Mouse (Mus musculus): ENCODE data around the gene Itsn1. TPM values are rescaled to one million over a fixed set of nuclear protein-coding genes. Genes with fewer than 3 reads are reported as not detected.

Itsn1 gene
- polyA plus RNA-seq, 1 experiment = 24.3 TPM

DNA sequence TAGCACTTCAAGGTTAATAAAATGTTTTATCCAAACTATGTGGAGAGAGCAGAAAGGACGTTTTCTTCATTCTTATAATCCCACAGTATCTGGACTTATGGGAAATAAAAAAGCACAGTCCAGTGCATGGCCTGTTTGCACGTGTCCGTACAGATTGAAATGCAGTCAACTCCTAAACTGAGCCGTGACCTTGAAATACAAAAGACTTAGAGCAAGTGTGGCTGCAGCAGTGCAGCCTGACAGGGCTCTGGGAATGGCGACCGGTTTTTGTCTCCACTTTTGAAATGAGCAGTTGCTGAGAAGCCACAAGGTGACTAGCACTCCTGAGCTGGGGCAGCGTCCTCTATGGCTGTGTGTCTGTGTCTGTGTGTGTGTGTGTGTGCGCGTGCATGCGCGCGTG, 124.1 kb downstream of the Itsn1 start:
- peaks cover 3% of the 10 kb centered on the region for H3K36me3 ChIP-seq (ENCODE audit: control insufficient read depth, insufficient read depth)
- H3K4me3 ChIP-seq (ENCODE audit: insufficient read depth, poor library complexity, severe bottlenecking) = no peak overlapping the region
- H3K79me3 ChIP-seq (ENCODE audit: low read depth) = no peaks in the 10 kb centered on the region
- no peak overlapping the region for H3ac ChIP-seq (ENCODE audit: control insufficient read depth, insufficient read length, low read depth)
- no peaks in the 10 kb centered on the region for H3K79me2 ChIP-seq (ENCODE audit: control insufficient read depth, insufficient read depth)
- H3K27me3 ChIP-seq (ENCODE audit: control insufficient read depth, insufficient read depth, insufficient read length) = no peaks in the 10 kb centered on the region
- TF ChIP-seq MYOD1 (IDR thresholded peaks at IDR 0.05; ENCODE audit: control insufficient read depth, insufficient read length, low read depth) = no peak
- TF ChIP-seq CTCF (IDR thresholded peaks at IDR 0.05; ENCODE audit: control insufficient read depth, insufficient read depth, insufficient read length) = no peak
- no peak for TF ChIP-seq USF1 (IDR thresholded peaks at IDR 0.05; ENCODE audit: low read depth)
- no peak for TF ChIP-seq FOSL1 (IDR thresholded peaks at IDR 0.05; ENCODE audit: insufficient read depth, low read length, poor library complexity, severe bottlenecking)
- TF ChIP-seq MYOG (IDR thresholded peaks at IDR 0.05; ENCODE audit: control insufficient read depth, extremely low read depth, insufficient read length) = no peak
- TF ChIP-seq CEBPB (IDR thresholded peaks at IDR 0.05; ENCODE audit: low read depth) = no peak
- no peak for TF ChIP-seq MAX (IDR thresholded peaks at IDR 0.05)

GRCm38 (mm10) chr16:91858695-91859094, 129.6 kb downstream of the Itsn1 start:
- Histone ChIP-seq H3ac (ENCODE audit: control insufficient read depth, insufficient read length, low read depth) (no peak overlapping the region), H3K36me3 (ENCODE audit: control insufficient read depth, insufficient read depth) (peaks cover 3% of the 10 kb centered on the region), H3K4me3 (ENCODE audit: insufficient read depth, poor library complexity, severe bottlenecking) (no peak overlapping the region), H3K79me2 (ENCODE audit: control insufficient read depth, insufficient read depth) (no peaks in the 10 kb centered on the region), H3K79me3 (ENCODE audit: low read depth) (no peaks in the 10 kb centered on the region), H3K27me3 (ENCODE audit: control insufficient read depth, insufficient read depth, insufficient read length) (no peaks in the 10 kb centered on the region)
- TF ChIP-seq MAX (IDR thresholded peaks at IDR 0.05) (no peak), CEBPB (IDR thresholded peaks at IDR 0.05; ENCODE audit: low read depth) (no peak), USF1 (IDR thresholded peaks at IDR 0.05; ENCODE audit: low read depth) (no peak)

- Histone ChIP-seq H3K4me3 (ENCODE audit: insufficient read depth, poor library complexity, severe bottlenecking) (no peak overlapping the region), H3K36me3 (ENCODE audit: control insufficient read depth, insufficient read depth) (peaks cover 8% of the 10 kb centered on the region), H3K79me3 (ENCODE audit: low read depth) (no peaks in the 10 kb centered on the region), H3K79me2 (ENCODE audit: control insufficient read depth, insufficient read depth) (no peaks in the 10 kb centered on the region), H3ac (ENCODE audit: control insufficient read depth, insufficient read length, low read depth) (no peak overlapping the region), H3K27me3 (ENCODE audit: control insufficient read depth, insufficient read depth, insufficient read length) (no peaks in the 10 kb centered on the region)
- TF ChIP-seq USF1 (IDR thresholded peaks at IDR 0.05; ENCODE audit: low read depth) (no peak), MAX (IDR thresholded peaks at IDR 0.05) (no peak), CTCF (IDR thresholded peaks at IDR 0.05; ENCODE audit: control insufficient read depth, insufficient read depth, insufficient read length) (no peak), CEBPB (IDR thresholded peaks at IDR 0.05; ENCODE audit: low read depth) (no peak), MYOD1 (IDR thresholded peaks at IDR 0.05; ENCODE audit: control insufficient read depth, insufficient read length, low read depth) (no peak), FOSL1 (IDR thresholded peaks at IDR 0.05; ENCODE audit: insufficient read depth, low read length, poor library complexity, severe bottlenecking) (no peak), MYOG (IDR thresholded peaks at IDR 0.05; ENCODE audit: control insufficient read depth, extremely low read depth, insufficient read length) (no peak)
Observed at GRCm38 (mm10) chr16:91859203-91859602, 130.1 kb downstream of the Itsn1 start.

DNA sequence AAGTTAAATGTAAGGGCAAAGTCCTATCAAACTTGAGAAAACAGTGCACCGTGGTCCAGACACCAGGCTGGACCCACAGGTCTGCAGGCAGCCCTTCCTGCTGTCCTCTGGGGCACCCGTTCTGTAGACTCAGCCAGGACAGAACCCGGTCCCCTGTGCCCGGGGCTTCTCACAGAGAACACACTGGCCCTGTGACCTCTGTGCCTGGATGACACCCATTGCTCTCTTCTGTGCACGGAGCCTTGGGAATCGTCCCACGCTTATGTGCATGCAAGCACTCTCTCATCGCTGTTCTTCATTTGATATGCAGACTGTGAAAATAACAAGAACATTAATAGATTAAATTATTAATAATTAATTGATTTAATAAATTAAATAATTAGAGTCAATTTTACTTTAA, 130.9 kb downstream of the Itsn1 start:
- peaks cover 10% of the 10 kb centered on the region for H3K36me3 ChIP-seq (ENCODE audit: control insufficient read depth, insufficient read depth)
- no peaks in the 10 kb centered on the region for H3K79me3 ChIP-seq (ENCODE audit: low read depth)
- TF ChIP-seq USF1 (IDR thresholded peaks at IDR 0.05; ENCODE audit: low read depth) (no peak), MYOG (IDR thresholded peaks at IDR 0.05; ENCODE audit: control insufficient read depth, extremely low read depth, insufficient read length) (no peak), CEBPB (IDR thresholded peaks at IDR 0.05; ENCODE audit: low read depth) (no peak), MAX (IDR thresholded peaks at IDR 0.05) (no peak), MYOD1 (IDR thresholded peaks at IDR 0.05; ENCODE audit: control insufficient read depth, insufficient read length, low read depth) (no peak), FOSL1 (IDR thresholded peaks at IDR 0.05; ENCODE audit: insufficient read depth, low read length, poor library complexity, severe bottlenecking) (no peak), CTCF (IDR thresholded peaks at IDR 0.05; ENCODE audit: control insufficient read depth, insufficient read depth, insufficient read length) (no peak)
- H3K79me2 ChIP-seq (ENCODE audit: control insufficient read depth, insufficient read depth) = no peaks in the 10 kb centered on the region
- H3ac ChIP-seq (ENCODE audit: control insufficient read depth, insufficient read length, low read depth) = no peak overlapping the region
- H3K4me3 ChIP-seq (ENCODE audit: insufficient read depth, poor library complexity, severe bottlenecking) = no peak overlapping the region
- no peaks in the 10 kb centered on the region for H3K27me3 ChIP-seq (ENCODE audit: control insufficient read depth, insufficient read depth, insufficient read length)

GRCm38 (mm10) chr16:91860471-91861125, 131.5 kb downstream of the Itsn1 start:
- Histone ChIP-seq H3K27me3 (ENCODE audit: control insufficient read depth, insufficient read depth, insufficient read length) (no peaks in the 10 kb centered on the region), H3K79me3 (ENCODE audit: low read depth) (no peaks in the 10 kb centered on the region), H3K4me3 (ENCODE audit: insufficient read depth, poor library complexity, severe bottlenecking) (no peak overlapping the region), H3K79me2 (ENCODE audit: control insufficient read depth, insufficient read depth) (no peaks in the 10 kb centered on the region), H3ac (ENCODE audit: control insufficient read depth, insufficient read length, low read depth) (no peak overlapping the region), H3K36me3 (ENCODE audit: control insufficient read depth, insufficient read depth) (peaks cover 10% of the 10 kb centered on the region)
- TF ChIP-seq MYOG (IDR thresholded peaks at IDR 0.05; ENCODE audit: control insufficient read depth, extremely low read depth, insufficient read length) = no peak
- TF ChIP-seq USF1 (IDR thresholded peaks at IDR 0.05; ENCODE audit: low read depth) = peak; percentile 29
- no peak for TF ChIP-seq FOSL1 (IDR thresholded peaks at IDR 0.05; ENCODE audit: insufficient read depth, low read length, poor library complexity, severe bottlenecking)

DNA sequence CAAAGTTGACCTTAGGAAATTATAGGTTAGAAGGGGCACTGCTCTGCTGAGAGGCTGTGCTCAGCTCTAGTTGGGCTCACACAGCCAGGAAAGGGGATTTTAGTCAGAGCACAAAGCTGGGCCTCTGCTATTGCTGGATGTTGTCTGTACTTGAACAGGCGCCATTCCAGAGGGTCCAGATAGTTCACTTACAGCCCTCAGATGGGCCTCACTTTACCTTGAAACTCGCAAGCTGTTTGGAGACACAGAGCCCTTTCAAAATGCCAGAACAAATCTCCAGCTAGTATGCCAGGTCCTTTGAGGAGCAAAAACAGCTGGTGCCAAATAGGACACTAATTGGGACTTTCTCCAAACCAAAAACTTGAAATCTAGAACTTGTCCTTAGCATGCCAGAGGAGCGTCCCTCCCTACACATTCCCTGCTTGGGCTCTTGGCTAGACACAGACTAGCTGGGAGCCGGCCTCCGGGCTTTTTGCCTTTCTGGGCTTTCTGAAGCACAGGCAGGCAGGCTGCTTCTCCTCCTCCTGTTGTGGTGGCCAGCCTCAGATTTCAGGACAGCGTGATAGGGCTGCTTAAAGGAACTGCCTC, 132.8 kb downstream of the Itsn1 start:
- H3K36me3 ChIP-seq (ENCODE audit: control insufficient read depth, insufficient read depth) = peaks cover 10% of the 10 kb centered on the region
- H3K79me2 ChIP-seq (ENCODE audit: control insufficient read depth, insufficient read depth) = no peaks in the 10 kb centered on the region
- H3K79me3 ChIP-seq (ENCODE audit: low read depth) = no peaks in the 10 kb centered on the region
- TF ChIP-seq FOSL1 (IDR thresholded peaks at IDR 0.05; ENCODE audit: insufficient read depth, low read length, poor library complexity, severe bottlenecking) = no peak
- TF ChIP-seq USF1 (IDR thresholded peaks at IDR 0.05; ENCODE audit: low read depth) = no peak
- no peak for TF ChIP-seq CTCF (IDR thresholded peaks at IDR 0.05; ENCODE audit: control insufficient read depth, insufficient read depth, insufficient read length)
- TF ChIP-seq MYOD1 (IDR thresholded peaks at IDR 0.05; ENCODE audit: control insufficient read depth, insufficient read length, low read depth) = peak; percentile 43
- TF ChIP-seq CEBPB (IDR thresholded peaks at IDR 0.05; ENCODE audit: low read depth) = no peak
- no peaks in the 10 kb centered on the region for H3K27me3 ChIP-seq (ENCODE audit: control insufficient read depth, insufficient read depth, insufficient read length)
- no peak overlapping the region for H3K4me3 ChIP-seq (ENCODE audit: insufficient read depth, poor library complexity, severe bottlenecking)
- H3ac ChIP-seq (ENCODE audit: control insufficient read depth, insufficient read length, low read depth) = no peak overlapping the region
